Mouse (Mus musculus) urinary bladder, postnatal 36 days (tissue): ENCODE data around the gene Pnma1.

Source experiments
- DNase-seq, 2 experiments: peaks; one replicate each; pipeline ENCODE4 v3.0.0; 2022; ENCODE audit warnings: low spot score in 2 of 2, mixed read lengths in 1 of 2

Gene Pnma1

GRCm38 (mm10) chr12:84107012-84107411, 41.3 kb downstream of the Pnma1 start:
- no peak for DNase-seq

DNA sequence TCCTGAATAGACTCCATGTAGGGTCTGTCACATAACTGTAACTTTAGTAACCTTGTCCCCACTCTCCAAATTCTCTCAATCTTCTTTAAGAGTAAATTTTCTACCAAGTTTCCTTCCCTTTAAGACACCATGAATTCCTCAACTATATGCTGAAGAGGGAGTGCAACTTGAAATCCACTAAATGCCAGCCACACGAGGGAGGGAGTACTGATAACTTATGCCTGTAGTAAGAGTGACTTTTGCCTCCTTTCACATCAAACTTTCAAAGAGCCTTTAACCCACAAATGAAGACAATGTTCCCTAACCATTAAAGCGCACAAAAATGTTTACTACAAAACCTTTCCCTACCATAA, 46.8 kb downstream of the Pnma1 start:
- no peak for DNase-seq

GRCm38 (mm10) chr12:84100604-84101492, 47.4 kb downstream of the Pnma1 start, which contains the start of gene Acot6:
Gene Acot6, plus strand, starts transcription at chr12:84100654.
- DNase-seq = peak; percentile 18 to 22

DNA sequence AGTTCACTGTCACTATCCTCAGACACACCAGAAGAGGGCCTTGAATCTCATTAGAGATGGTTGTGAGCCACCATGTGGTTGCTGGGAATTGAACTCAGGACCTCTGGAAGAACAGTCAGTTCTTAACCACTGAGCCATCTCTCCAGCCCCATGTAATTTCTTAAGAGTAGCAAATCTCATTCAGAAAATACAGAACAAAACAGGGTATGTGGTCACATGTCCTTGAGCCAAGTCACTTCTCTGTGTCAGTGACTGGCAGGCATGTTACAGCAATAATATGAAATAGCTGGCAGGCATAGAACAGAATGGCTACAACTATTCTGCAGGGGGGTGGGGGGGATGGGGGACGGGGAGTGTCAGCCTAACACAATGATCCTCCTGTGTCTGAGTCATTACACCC, 48.2 kb downstream of the Pnma1 start:
- DNase-seq = no peak

DNA sequence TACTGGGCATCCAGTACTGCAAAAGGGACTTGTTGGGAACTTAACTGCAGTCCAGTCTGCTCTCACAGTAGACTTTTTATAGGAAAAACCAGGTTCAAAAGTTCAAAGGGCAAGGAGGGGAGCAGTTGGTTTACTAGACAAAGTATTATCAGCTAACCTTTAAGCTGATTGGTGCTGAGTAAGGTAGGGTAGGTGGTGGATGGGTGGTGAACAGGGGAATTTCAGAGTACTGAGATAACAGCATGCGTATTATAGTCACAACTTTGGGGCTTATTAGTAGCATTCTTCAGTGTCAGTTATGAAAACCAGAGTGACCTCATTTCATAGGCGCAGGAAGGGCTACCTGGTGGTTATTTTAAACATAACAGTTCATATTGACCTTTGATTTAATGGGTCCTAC, 48.7 kb downstream of the Pnma1 start:
- no peak for DNase-seq
